Mouse (Mus musculus) left cerebral cortex, adult 2 months (tissue): ENCODE measurements around the gene Phf2. TPM values are rescaled to one million over a fixed set of nuclear protein-coding genes. Genes with fewer than 3 reads are reported as not detected.

Experiments
- DNase-seq, 2 experiments: peaks; one replicate each; pipeline ENCODE4 v3.0.0; 2021 to 2022; ENCODE audit warnings: low spot score in 2 of 2, mixed read lengths in 1 of 2; ENCODE audit errors: extremely low spot score in 1 of 2
- H3K27ac ChIP-seq: fragments of 200-600 bp; 2 replicates; pipeline ENCODE4 v1.8.1; 2022
- H3K4me3 ChIP-seq: fragments of 200-600 bp; 2 replicates; pipeline ENCODE4 v1.8.1; 2022
- CTCF ChIP-seq: fragments of 200-600 bp; IDR thresholded peaks from 2 replicates; pipeline ENCODE4 v1.8.1; 2022; ENCODE audit warnings: antibody characterized with exemption, mild to moderate bottlenecking, moderate library complexity
- intact Hi-C: fragments of 180-260 bp; cut with DNase I; formaldehyde crosslinking; loops from one replicate; pipeline ENCODE4 v1.15.1; 2025
- total RNA-seq, 2 experiments: library from RNA; stranded (reverse); gene quantifications; 2 replicates each; pipeline ENCODE4 v1.2.3; 2021

The Phf2 gene
- total RNA-seq, 2 experiments from 2014 or later, result 36.2 to 36.8 TPM

DNA sequence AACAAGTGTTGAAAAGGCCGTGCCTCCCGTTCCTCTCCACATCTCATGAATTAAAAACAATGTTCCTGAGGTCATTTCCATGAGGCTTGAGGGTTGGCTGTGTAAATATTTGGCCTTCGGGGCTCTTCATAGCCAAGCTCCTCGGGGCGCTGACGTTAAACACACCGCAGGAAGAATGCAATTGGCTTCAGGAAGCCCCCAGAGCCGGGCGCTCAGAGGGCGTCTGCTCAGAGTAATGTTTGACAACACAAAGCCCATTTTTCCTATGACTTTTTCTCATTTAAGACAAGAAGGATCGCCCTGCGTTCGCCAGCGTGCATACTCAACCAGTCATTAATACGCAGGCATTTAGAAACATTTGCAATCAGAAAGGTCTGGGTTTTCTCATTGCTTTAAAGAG is 114.2 kb downstream of the Phf2 start:
- no peak for TF ChIP-seq CTCF
- Histone ChIP-seq H3K27ac (no peak overlapping the region), H3K4me3 (no peak overlapping the region)
- DNase-seq, result no peak
- intact Hi-C loops, result no loop called here

Other genes starting within 250 kb of the Phf2 start
- 10 to 100 TPM; 22.9 to 28.5 TPM for gene Ptpdc1, start 245.5 kb downstream of the Phf2 start, total RNA-seq
- gene Barx1, start 208.1 kb downstream of the Phf2 start, total RNA-seq, result not detected
- gene Fam120a, start 96.9 kb upstream of the Phf2 start, total RNA-seq, result 100 to 1,000 TPM; 114 to 118 TPM